Mouse (Mus musculus) CH12.LX (cell line): ENCODE measurements around the gene Nlrp5. TPM values are rescaled to one million over a fixed set of nuclear protein-coding genes. Genes with fewer than 3 reads are reported as not detected.
"Not testable (repeated sequence)": the region's sequence is repeated elsewhere in the genome, so short reads cannot be mapped to it uniquely, and the experiment has no call there.

Source experiments
- DNase-seq: peaks from one replicate; pipeline ENCODE4 v3.0.0-alpha.2; 2013; ENCODE audit errors: extremely low read depth
- H3K27ac ChIP-seq: 2 replicates; pipeline ENCODE4 v1.5.1; 2012; ENCODE audit warnings: low read depth, mild to moderate bottlenecking, control low read depth, moderate library complexity; ENCODE audit not compliant: insufficient read depth
- H3K27me3 ChIP-seq: replicated peaks from 2 replicates; pipeline ENCODE3; 2012; ENCODE audit warnings: inconsistent platforms
- H3K36me3 ChIP-seq, 2 experiments: replicated peaks in 1 of 2; 2 replicates each; pipeline versions ENCODE3 to v1.6.1; 2012; ENCODE audit warnings: inconsistent platforms in 1 of 2, low read length in 1 of 2, mild to moderate bottlenecking in 1 of 2, mixed read lengths in 1 of 2, moderate library complexity in 1 of 2; ENCODE audit not compliant: control insufficient read depth in 1 of 2, insufficient read depth in 1 of 2
- H3K4me1 ChIP-seq, 2 experiments: 2 replicates each; pipeline ENCODE4 v1.6.1; 2012; ENCODE audit warnings: inconsistent platforms in 1 of 2, moderate library complexity in 1 of 2; ENCODE audit not compliant: insufficient read depth in 2 of 2, control insufficient read depth in 1 of 2
- H3K4me2 ChIP-seq: 2 replicates; pipeline ENCODE4 v1.6.1; 2012; ENCODE audit warnings: low read depth, mild to moderate bottlenecking, control low read depth; ENCODE audit not compliant: poor library complexity, insufficient read depth, severe bottlenecking
- H3K4me3 ChIP-seq, 3 experiments: fragments of 150-350 bp in 1 of 3; sonication (generic) in 1 of 3; replicated peaks in 1 of 3; 2 replicates each; pipeline versions ENCODE3 to v1.5.1; 2011 to 2012; ENCODE audit warnings: low read depth in 2 of 3, low read length in 2 of 3, mild to moderate bottlenecking in 2 of 3, moderate library complexity in 2 of 3, control low read depth in 1 of 3, improper control_type of control experiment in 1 of 3, inconsistent platforms in 1 of 3, mixed read lengths in 1 of 3; ENCODE audit not compliant: poor library complexity in 1 of 3
- H3K79me2 ChIP-seq: replicated peaks from 2 replicates; pipeline ENCODE4 v1.6.1; 2012; ENCODE audit warnings: mild to moderate bottlenecking, moderate library complexity; ENCODE audit not compliant: control insufficient read depth, poor library complexity, insufficient read depth, severe bottlenecking; ENCODE audit errors: extremely low read depth
- H3K9ac ChIP-seq: 2 replicates; pipeline ENCODE4 v1.6.1; 2012; ENCODE audit warnings: low read depth, mild to moderate bottlenecking, control low read depth, moderate library complexity; ENCODE audit not compliant: insufficient read depth
- H3K9me3 ChIP-seq: replicated peaks from 2 replicates; pipeline ENCODE3; 2012; ENCODE audit warnings: low read length, inconsistent platforms, mixed read lengths
- CTCF ChIP-seq, 2 experiments: IDR thresholded peaks in 1 of 2; conservative IDR thresholded peaks in 1 of 2; 2 replicates each; pipeline ENCODE4 v1.5.1; 2011 to 2012; ENCODE audit warnings: low read depth in 2 of 2, low read length in 2 of 2, improper control_type of control experiment in 1 of 2, inconsistent platforms in 1 of 2, mild to moderate bottlenecking in 1 of 2, moderate library complexity in 1 of 2
- ETS1 ChIP-seq: conservative IDR thresholded peaks from 2 replicates; pipeline ENCODE4 v1.6.1; 2012; ENCODE audit warnings: low read depth, mild to moderate bottlenecking, inconsistent platforms, low read length, improper control_type of control experiment, moderate library complexity
- GABPA ChIP-seq: IDR thresholded peaks from 2 replicates; pipeline ENCODE4 v1.6.1; 2012; ENCODE audit warnings: low read depth, low read length, improper control_type of control experiment, inconsistent platforms; ENCODE audit not compliant: insufficient replicate concordance
- JUND ChIP-seq: conservative IDR thresholded peaks from 2 replicates; pipeline ENCODE4 v1.6.1; 2011; ENCODE audit warnings: low read depth, low read length, improper control_type of control experiment
- MAFK ChIP-seq: IDR thresholded peaks from 2 replicates; pipeline ENCODE4 v1.6.1; 2011; ENCODE audit warnings: low read length, improper control_type of control experiment; ENCODE audit not compliant: insufficient replicate concordance
- MAX ChIP-seq: IDR thresholded peaks from 2 replicates; pipeline ENCODE4 v1.6.1; 2011; ENCODE audit warnings: low read length, improper control_type of control experiment
- MAZ ChIP-seq: IDR thresholded peaks from 2 replicates; pipeline ENCODE4 v1.6.1; 2012; ENCODE audit warnings: low read depth, mild to moderate bottlenecking, inconsistent platforms, low read length, improper control_type of control experiment, moderate library complexity
- MEF2A ChIP-seq: IDR thresholded peaks from 2 replicates; pipeline ENCODE4 v1.6.1; 2014; ENCODE audit warnings: low read depth, mild to moderate bottlenecking, inconsistent platforms, low read length, improper control_type of control experiment, borderline replicate concordance
- MXI1 ChIP-seq: IDR thresholded peaks from 2 replicates; pipeline ENCODE4 v1.6.1; 2011; ENCODE audit warnings: mild to moderate bottlenecking, low read depth, low read length, improper control_type of control experiment
- NRF1 ChIP-seq: IDR thresholded peaks from 2 replicates; pipeline ENCODE4 v1.6.1; 2014; ENCODE audit warnings: low read depth, mild to moderate bottlenecking, inconsistent platforms, low read length, improper control_type of control experiment, moderate library complexity
- POLR2AphosphoS2 ChIP-seq: IDR thresholded peaks from 2 replicates; pipeline ENCODE4 v1.6.1; 2011; ENCODE audit warnings: low read depth, low read length, improper control_type of control experiment
- RCOR1 ChIP-seq: conservative IDR thresholded peaks from 2 replicates; pipeline ENCODE4 v1.6.1; 2012; ENCODE audit warnings: low read depth, mild to moderate bottlenecking, inconsistent platforms, low read length, improper control_type of control experiment
- SIN3A ChIP-seq: IDR thresholded peaks from 2 replicates; pipeline ENCODE4 v1.6.1; 2012; ENCODE audit warnings: low read length, improper control_type of control experiment, inconsistent platforms
- TBP ChIP-seq: conservative IDR thresholded peaks from 2 replicates; pipeline ENCODE4 v1.6.1; 2011; ENCODE audit warnings: low read depth, low read length, improper control_type of control experiment
- UBTF ChIP-seq: IDR thresholded peaks from 2 replicates; pipeline ENCODE4 v1.6.1; 2012; ENCODE audit warnings: low read depth, mild to moderate bottlenecking, inconsistent platforms, low read length, improper control_type of control experiment, moderate library complexity
- USF1 ChIP-seq: IDR thresholded peaks from 2 replicates; pipeline ENCODE4 v1.6.1; 2014; ENCODE audit warnings: low read depth, mild to moderate bottlenecking, inconsistent platforms, low read length, improper control_type of control experiment
- dilution Hi-C: fragments of 300-500 bp; cut with MboI; formaldehyde crosslinking; loops from 2 replicates; pipeline ENCODE4 v1.14.3; 2020; ENCODE audit warnings: low sequenced_read_pairs; ENCODE audit not compliant: extremely low pct_unique_long_range_greater_than_20kb, extremely low pct_ligation_motif_present
- in situ Hi-C: fragments of 300-500 bp; cut with MboI; formaldehyde crosslinking; loops from 3 replicates; pipeline ENCODE4 v1.14.3; 2019; ENCODE audit warnings: low sequenced_read_pairs, low pct_ligation_motif_present, low pct_unique_long_range_greater_than_20kb, mixed read lengths
- polyA plus RNA-seq: library from polyadenylated mRNA; unstranded; fragments of >175 nt; gene quantifications from 2 replicates; pipeline ENCODE4 v1.2.1, GENCODE M21; 2012; ENCODE audit warnings: low read depth; ENCODE audit not compliant: insufficient read length
- total RNA-seq, 2 experiments: library from RNA; depleted of rRNA; stranded (reverse); fragments of 300-350 nt in 1 of 2; fragments of >200 nt in 1 of 2; gene quantifications; 2 replicates each; pipeline ENCODE4 v1.2.3; 2012 to 2014

Gene Nlrp5
- not detected in 2 replicates for total RNA-seq (2012; rRNA removed)
- total RNA-seq (2014; rRNA removed), result not detected in 2 replicates
- not detected in 2 replicates for polyA plus RNA-seq

- H3K79me2 ChIP-seq, result no peaks in the 10 kb centered on the region
- in situ Hi-C loops, result no loop called here
Measured at GRCm38 (mm10) chr7:23385589-23385988, at the start of gene Nlrp5. TSS of gene Nlrp5 (plus strand) at chr7:23385889.

GRCm38 (mm10) chr7:23358311-23358710, 27.4 kb upstream of the Nlrp5 start:
- dilution Hi-C loops, H3K79me2 ChIP-seq, in situ Hi-C loops: not testable (repeated sequence)

More at GRCm38 (mm10) chr7:23385589-23385988, at the start of gene Nlrp5:
- no peak within 1 kb of the TSS for H3K4me3 ChIP-seq
- DNase-seq, result no peak
- no peaks in the 10 kb centered on the region for H3K27me3 ChIP-seq
- H3K9me3 ChIP-seq, result peaks cover 33% of the 10 kb centered on the region
- no peaks in the 10 kb centered on the region for H3K4me1 ChIP-seq
- dilution Hi-C loops, result no loop called here
- H3K27ac ChIP-seq, result no peak within 1 kb of the TSS
- no peak for TF ChIP-seq TBP
- no peak for TF ChIP-seq MEF2A
- TF ChIP-seq NRF1, result no peak
- no peak for TF ChIP-seq CTCF (conservative IDR thresholded peaks at IDR 0.05 in 1 of 2, IDR thresholded peaks at IDR 0.05 in 1 of 2; ENCODE audit: low read depth in 2 of 2, low read length in 2 of 2)
- no peak for TF ChIP-seq GABPA
- no peak for TF ChIP-seq SIN3A
- no peak for TF ChIP-seq USF1
- no peak for TF ChIP-seq JUND
- TF ChIP-seq UBTF, result no peak
- TF ChIP-seq MXI1, result no peak
- TF ChIP-seq MAFK, result no peak
- no peak for TF ChIP-seq MAZ
- no peak for TF ChIP-seq ETS1
- no peak for TF ChIP-seq POLR2AphosphoS2
- TF ChIP-seq RCOR1, result no peak
- TF ChIP-seq MAX, result no peak
- no peak within 1 kb of the TSS for H3K4me2 ChIP-seq
- H3K9ac ChIP-seq, result no peak within 1 kb of the TSS
- H3K36me3 ChIP-seq, result no peaks in the 10 kb centered on the region

GRCm38 (mm10) chr7:23470201-23470600, 84.5 kb downstream of the Nlrp5 start:
- H3K27me3 ChIP-seq, H3K4me1 ChIP-seq, H3K36me3 ChIP-seq, H3K79me2 ChIP-seq, dilution Hi-C loops, H3K9ac ChIP-seq, H3K4me3 ChIP-seq, H3K27ac ChIP-seq, in situ Hi-C loops, H3K4me2 ChIP-seq, DNase-seq: not testable (repeated sequence)
- H3K9me3 ChIP-seq, result peaks cover 31% of the 10 kb centered on the region

More at GRCm38 (mm10) chr7:23358311-23358710, 27.4 kb upstream of the Nlrp5 start:
- H3K27ac ChIP-seq, DNase-seq, H3K4me3 ChIP-seq, H3K9ac ChIP-seq, H3K27me3 ChIP-seq, H3K4me2 ChIP-seq, H3K36me3 ChIP-seq, H3K4me1 ChIP-seq: not testable (repeated sequence)
- peaks cover 36% of the 10 kb centered on the region for H3K9me3 ChIP-seq

- in situ Hi-C loops, H3K27ac ChIP-seq, H3K4me3 ChIP-seq, H3K4me2 ChIP-seq, dilution Hi-C loops, H3K4me1 ChIP-seq, H3K79me2 ChIP-seq, H3K36me3 ChIP-seq, H3K27me3 ChIP-seq, DNase-seq, H3K9ac ChIP-seq: not testable (repeated sequence)
- peaks cover 29% of the 10 kb centered on the region for H3K9me3 ChIP-seq
Measured at GRCm38 (mm10) chr7:23470832-23471231, 85.1 kb downstream of the Nlrp5 start.
